Mouse (Mus musculus) small intestine, adult 2 months (tissue): Measurements from ENCODE around the gene 1700069L16Rik. TPM values are rescaled to one million over a fixed set of nuclear protein-coding genes. Genes with fewer than 3 reads are reported as not detected.

Experiments
- H3K27ac ChIP-seq: fragments of 200-500 bp; 2 replicates; pipeline ENCODE4 v1.5.1; 2012; ENCODE audit warnings: low read depth, low read length, control low read depth, inconsistent platforms; ENCODE audit not compliant: insufficient read depth
- H3K27me3 ChIP-seq: fragments of 200-500 bp; 2 replicates; pipeline ENCODE4 v1.6.1; 2012; ENCODE audit warnings: mild to moderate bottlenecking, moderate library complexity, low read length, inconsistent platforms; ENCODE audit not compliant: control insufficient read depth, insufficient read depth
- H3K36me3 ChIP-seq: fragments of 200-500 bp; 2 replicates; pipeline ENCODE4 v1.6.1; 2012; ENCODE audit warnings: mild to moderate bottlenecking, low read length, control low read depth, inconsistent platforms; ENCODE audit not compliant: control insufficient read depth, insufficient read depth
- H3K4me1 ChIP-seq: fragments of 200-500 bp; 2 replicates; pipeline ENCODE4 v1.6.1; 2012; ENCODE audit warnings: low read length, inconsistent platforms, mixed read lengths; ENCODE audit not compliant: control insufficient read depth, insufficient read depth, insufficient read length
- H3K4me3 ChIP-seq: fragments of 200-500 bp; 2 replicates; pipeline ENCODE4 v1.5.1; 2012; ENCODE audit warnings: low read depth, mild to moderate bottlenecking, control low read depth, inconsistent platforms, low read length, moderate library complexity
- CTCF ChIP-seq: fragments of 200-500 bp; IDR thresholded peaks from 2 replicates; pipeline ENCODE4 v1.5.1; 2012; ENCODE audit warnings: low read depth, mild to moderate bottlenecking, control low read depth, inconsistent platforms, low read length, moderate library complexity, mixed read lengths; ENCODE audit not compliant: insufficient replicate concordance, insufficient read length; ENCODE audit errors: extremely low read depth
- POLR2A ChIP-seq: fragments of 200-500 bp; IDR thresholded peaks from 2 replicates; pipeline ENCODE4 v1.6.1; 2012; ENCODE audit warnings: low read depth, mild to moderate bottlenecking, control low read depth, inconsistent platforms, low read length, moderate library complexity
- WGBS: fragments of 180-500 bp; shearing (Covaris S2); methylation state at CpG from one replicate; pipeline ENCODE4 v1.1.7; 2018; 5-methylcytosine and 5-hydroxymethylcytosine counted together
- polyA plus RNA-seq: library from polyadenylated mRNA; depleted of rRNA; stranded (reverse); fragments of >200 nt; gene quantifications from 2 replicates; pipeline ENCODE4 v1.2.3, GENCODE M21; 2012

The 1700069L16Rik gene
- polyA plus RNA-seq, 1 experiment: not detected

DNA sequence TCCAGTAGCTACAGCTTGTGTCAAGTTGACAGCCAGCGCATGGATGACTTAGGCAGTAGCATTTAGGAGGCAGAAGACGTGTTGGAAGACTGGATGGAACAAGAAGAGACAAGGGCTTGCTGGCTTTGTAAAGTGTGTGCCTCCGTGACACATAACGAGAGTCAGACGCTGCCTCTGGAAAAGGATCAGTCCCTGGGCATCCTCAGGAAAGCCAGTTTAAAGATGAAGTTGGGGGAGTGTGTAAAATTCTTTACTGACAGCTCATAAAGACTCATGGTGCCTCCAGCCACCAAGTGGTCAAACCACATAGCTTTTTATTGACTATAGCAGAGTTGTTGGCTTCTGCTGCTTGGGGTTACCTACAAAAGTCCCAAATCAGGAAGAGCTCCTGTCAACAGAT is 39.1 kb downstream of the 1700069L16Rik start:
- Histone ChIP-seq H3K36me3 (no peaks in the 10 kb centered on the region), H3K4me3 (no peak overlapping the region), H3K27me3 (no peaks in the 10 kb centered on the region), H3K27ac (no peak overlapping the region), H3K4me1 (no peaks in the 10 kb centered on the region)
- TF ChIP-seq POLR2A (no peak), CTCF (no peak)
- 78% methylated on average over 5 of the region's 5 CpGs for WGBS

DNA sequence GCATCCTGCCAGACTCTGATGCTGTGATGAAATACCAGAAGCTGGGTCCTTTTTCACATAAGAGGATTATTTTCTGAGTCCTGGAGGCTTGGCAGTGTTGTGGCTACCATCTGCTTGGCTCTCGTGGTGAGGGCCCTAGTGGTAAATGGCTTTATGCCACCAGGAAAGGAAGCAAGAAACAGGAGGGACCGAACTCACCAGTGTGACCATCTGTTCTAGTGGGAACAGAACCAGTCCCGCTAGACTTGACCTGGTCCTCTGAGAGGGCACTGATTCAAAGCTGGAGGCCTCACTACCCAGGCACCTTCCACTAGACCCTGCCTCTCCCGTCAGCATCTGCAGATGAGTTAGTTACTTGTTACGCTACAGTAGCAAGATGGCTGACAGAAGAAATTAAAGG is 41.3 kb downstream of the 1700069L16Rik start:
- H3K4me1 ChIP-seq: no peaks in the 10 kb centered on the region
- H3K36me3 ChIP-seq: no peaks in the 10 kb centered on the region
- no peaks in the 10 kb centered on the region for H3K27me3 ChIP-seq
- TF ChIP-seq CTCF: no peak
- no peak for TF ChIP-seq POLR2A
- 75% methylated on average over 5 of the region's 5 CpGs for WGBS
- H3K27ac ChIP-seq: no peak overlapping the region
- H3K4me3 ChIP-seq: no peak overlapping the region

GRCm38 (mm10) chr5:113682472-113682871 is 42.1 kb downstream of the 1700069L16Rik start:
- H3K4me1 ChIP-seq: no peaks in the 10 kb centered on the region
- 75% methylated on average over 3 of the region's 3 CpGs for WGBS
- H3K4me3 ChIP-seq: no peak overlapping the region
- TF ChIP-seq POLR2A (no peak), CTCF (no peak)
- H3K36me3 ChIP-seq: no peaks in the 10 kb centered on the region
- H3K27ac ChIP-seq: no peak overlapping the region
- H3K27me3 ChIP-seq: no peaks in the 10 kb centered on the region

GRCm38 (mm10) chr5:113681219-113681618 is 43.4 kb downstream of the 1700069L16Rik start:
- WGBS: 62% methylated on average over 14 of the region's 14 CpGs
- H3K4me1 ChIP-seq: no peaks in the 10 kb centered on the region
- TF ChIP-seq POLR2A: no peak
- TF ChIP-seq CTCF: no peak

DNA sequence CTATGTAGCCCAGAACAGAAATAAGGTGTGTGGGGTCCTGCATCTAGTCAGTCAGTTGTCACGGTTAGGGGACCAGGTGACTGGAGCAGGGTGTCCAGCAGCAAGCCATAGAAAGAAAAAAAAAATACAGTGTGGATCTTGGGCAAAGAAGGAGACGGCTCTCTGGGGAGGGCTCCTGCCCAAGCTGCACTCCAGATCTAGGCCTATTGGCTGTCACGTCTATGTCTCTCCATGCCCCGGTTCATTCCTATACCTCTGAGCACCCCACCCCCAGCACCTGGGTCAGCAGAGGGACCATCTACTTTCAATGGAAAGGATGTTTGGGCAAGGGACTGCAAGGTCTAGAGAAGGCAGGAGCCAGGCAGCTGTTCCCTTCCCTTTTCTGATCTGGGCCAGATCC is 45.1 kb downstream of the 1700069L16Rik start:
- Histone ChIP-seq H3K4me1 (no peaks in the 10 kb centered on the region), H3K27me3 (no peaks in the 10 kb centered on the region), H3K36me3 (no peaks in the 10 kb centered on the region), H3K27ac (no peak overlapping the region), H3K4me3 (no peak overlapping the region)
- 88% methylated on average over 4 of the region's 4 CpGs for WGBS
- TF ChIP-seq POLR2A (no peak), CTCF (no peak)

More at GRCm38 (mm10) chr5:113681219-113681618, 43.4 kb downstream of the 1700069L16Rik start:
- no peaks in the 10 kb centered on the region for H3K36me3 ChIP-seq
- no peak overlapping the region for H3K27ac ChIP-seq
- H3K4me3 ChIP-seq: no peak overlapping the region
- no peaks in the 10 kb centered on the region for H3K27me3 ChIP-seq

- TF ChIP-seq CTCF (no peak), POLR2A (no peak)
- WGBS: 79% methylated on average over 10 of the region's 10 CpGs
- H3K27me3 ChIP-seq: no peaks in the 10 kb centered on the region
Measured at GRCm38 (mm10) chr5:113678743-113679452, 45.7 kb downstream of the 1700069L16Rik start.

GRCm38 (mm10) chr5:113677541-113677940 is 47.0 kb downstream of the 1700069L16Rik start:
- TF ChIP-seq CTCF (no peak), POLR2A (no peak)
- H3K36me3 ChIP-seq: no peaks in the 10 kb centered on the region
- no peaks in the 10 kb centered on the region for H3K27me3 ChIP-seq
- no peak overlapping the region for H3K27ac ChIP-seq
- no peaks in the 10 kb centered on the region for H3K4me1 ChIP-seq
- 77% methylated on average over 6 of the region's 7 CpGs for WGBS
- H3K4me3 ChIP-seq: no peak overlapping the region

More at GRCm38 (mm10) chr5:113678743-113679452, 45.7 kb downstream of the 1700069L16Rik start:
- Histone ChIP-seq H3K4me1 (no peaks in the 10 kb centered on the region), H3K27ac (no peak overlapping the region), H3K36me3 (no peaks in the 10 kb centered on the region), H3K4me3 (no peak overlapping the region)
